Mouse (Mus musculus): ENCODE results near the gene Sdk2.

GRCm38 (mm10) chr11:113811546-113812339 is 255.1 kb downstream of the Sdk2 start:
- TF ChIP-seq CTCF (IDR thresholded peaks at IDR 0.05; ENCODE audit: extremely low read depth, insufficient read depth, low read length): no peak
- no peak for TF ChIP-seq POLR2A (IDR thresholded peaks at IDR 0.05; ENCODE audit: extremely low read depth, insufficient read depth, low read length)

Data from cortical plate, adult 2 months (tissue).